Comparison of ENCODE assay signal across 11 mouse cellular contexts in the genomic region with DNA sequence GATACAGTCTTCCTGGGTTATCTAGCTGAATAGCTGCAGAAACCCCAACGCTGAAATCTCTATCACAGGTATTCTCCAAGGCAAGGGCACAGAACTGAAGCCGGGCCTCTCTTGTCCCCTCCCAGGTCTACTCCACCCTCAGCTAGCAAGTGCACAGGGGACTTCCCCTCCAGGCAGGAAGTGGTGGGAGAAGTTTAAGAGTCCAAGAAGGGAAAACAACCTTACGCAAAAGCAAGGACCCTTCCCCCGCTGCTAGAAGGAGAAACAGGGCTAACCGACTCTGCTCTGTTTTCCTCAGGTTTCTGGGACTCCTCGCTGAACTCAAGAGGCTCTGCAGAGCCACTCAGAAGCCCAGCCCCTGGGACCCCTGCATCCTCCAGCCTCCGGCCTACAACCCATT.
A peak's percentile ranks its signal among the peaks of the same experiment; 100 is the strongest.
DNase-seq lines count a peak whose midpoint lies in the region; ATAC-seq lines count a peak whose summit lies in the region.
"Had no signal": no experiment of that assay in that cellular context is flagged by ENCODE, and none has a peak within 500 bp of the region (broad histone marks: within the 10 kb centered on the region; RNA-seq: fewer than 3 reads in every experiment).

No protein-coding gene starts in this region.

- H3K36me3 ChIP-seq in midbrain, embryonic 13.5 days = no peaks in the 10 kb centered on the region
- H3K36me3 ChIP-seq: forebrain, embryonic 10.5 days had no signal

- no peak for ATAC-seq in midbrain, embryonic 13.5 days

- H3K27me3 ChIP-seq in midbrain, embryonic 13.5 days = no peaks in the 10 kb centered on the region
- H3K27me3 ChIP-seq: limb, embryonic 13.5 days had no signal

- WGBS in midbrain, embryonic 13.5 days = 72% methylated on average over 7 of the region's 7 CpGs

- no peaks in the 10 kb centered on the region for H3K9me3 ChIP-seq in midbrain, embryonic 13.5 days
- H3K9me3 ChIP-seq: forebrain, embryonic 10.5 days; hindbrain, embryonic 10.5 days; limb, embryonic 13.5 days had no signal

- 0 out of 2 replicates have a peak overlapping the region, but pooled peaks have one; percentile 28 for H3K27ac ChIP-seq in brown adipose tissue, adult 24 weeks (replicated peaks; ENCODE audit: low read depth, low read length)
- no peak overlapping the region for H3K27ac ChIP-seq in midbrain, embryonic 13.5 days
- H3K27ac ChIP-seq: forebrain, embryonic 10.5 days; hindbrain, embryonic 10.5 days; limb, embryonic 13.5 days had no signal

- H3K4me1 ChIP-seq in brown adipose tissue, adult 24 weeks (ENCODE audit: control insufficient read depth, insufficient read depth, insufficient read length, low read length) = peaks cover 4% of the 10 kb centered on the region; the same call in 1 of the 2 replicates
- H3K4me1 ChIP-seq in midbrain, embryonic 13.5 days (replicated peaks) = no peaks in the 10 kb centered on the region

- no peak overlapping the region for H3K4me2 ChIP-seq in midbrain, embryonic 13.5 days (replicated peaks)
- H3K4me2 ChIP-seq: limb, embryonic 13.5 days had no signal

- peak overlapping the region; percentile 3; the same call in 1 of the 2 replicates for H3K4me3 ChIP-seq in brown adipose tissue, adult 24 weeks (ENCODE audit: insufficient read depth, low read depth, low read length)
- no peak overlapping the region for H3K4me3 ChIP-seq in midbrain, embryonic 13.5 days (replicated peaks)
- H3K4me3 ChIP-seq: forebrain, embryonic 10.5 days; hindbrain, embryonic 10.5 days; limb, embryonic 13.5 days had no signal

- H3K9ac ChIP-seq in midbrain, embryonic 13.5 days (replicated peaks) = no peak overlapping the region
- H3K9ac ChIP-seq: limb, embryonic 13.5 days had no signal

- DNase-seq in CD8-positive naive resting alpha-beta T cell, adult 2 months (ENCODE audit: low read depth in 2 of 2, low spot score in 2 of 2) = peak; percentile 72 to 77
- DNase-seq in lung, postnatal 14 days = peak; percentile 28
- DNase-seq in thymus, adult 18-20 months = peak; percentile 35 to 64
- no peak for DNase-seq in cerebellum, postnatal 25 days
- DNase-seq in cerebellum, adult 8-10 months = no peak
- DNase-seq: gastrocnemius, postnatal 36 days had no signal

Comparison
In these comparisons a context has a peak if more than half of its experiments do, and no peak if none do; other contexts are left out.
1. DNase-seq: peak in CD8-positive naive resting alpha-beta T cell, adult 2 months (2 of 2), lung, postnatal 14 days (single experiment) and thymus, adult 18-20 months (2 of 2); none in cerebellum, postnatal 25 days (0 of 2) and cerebellum, adult 8-10 months (single experiment).